Mouse (Mus musculus) hindbrain, embryonic 12.5 days (tissue): ENCODE data around the gene Mark2. TPM values are rescaled to one million over a fixed set of nuclear protein-coding genes. Genes with fewer than 3 reads are reported as not detected.

Experiments
- ATAC-seq: fragments of 200-750 bp; cut with Nextera tagmentation; 2 replicates; pipeline ENCODE4 v1.8.0; 2017; ENCODE audit warnings: moderate TSS enrichment; ENCODE audit not compliant: low FRiP score
- H3K27ac ChIP-seq: fragments of 300-500 bp; sonication (generic); 2 replicates; pipeline ENCODE4 v1.5.1; 2016; ENCODE audit warnings: mild to moderate bottlenecking
- H3K27me3 ChIP-seq: fragments of 300-500 bp; sonication (generic); 2 replicates; pipeline ENCODE4 v1.6.1; 2016; ENCODE audit warnings: mild to moderate bottlenecking
- H3K36me3 ChIP-seq: fragments of 300-500 bp; sonication (generic); 2 replicates; pipeline ENCODE4 v1.6.1; 2016; ENCODE audit warnings: mild to moderate bottlenecking
- H3K4me1 ChIP-seq: fragments of 300-500 bp; sonication (generic); 2 replicates; pipeline ENCODE4 v1.6.1; 2016
- H3K4me2 ChIP-seq: fragments of 300-500 bp; sonication (generic); replicated peaks from 2 replicates; pipeline ENCODE4 v1.6.1; 2016; ENCODE audit warnings: mild to moderate bottlenecking
- H3K4me3 ChIP-seq: fragments of 300-500 bp; sonication (generic); 2 replicates; pipeline ENCODE4 v1.5.1; 2016; ENCODE audit warnings: mild to moderate bottlenecking
- H3K9ac ChIP-seq: fragments of 300-500 bp; sonication (generic); 2 replicates; pipeline ENCODE4 v1.6.1; 2016; ENCODE audit warnings: mild to moderate bottlenecking, moderate library complexity
- H3K9me3 ChIP-seq: fragments of 300-500 bp; sonication (generic); replicated peaks from 2 replicates; pipeline ENCODE4 v1.6.1; 2016; ENCODE audit warnings: mild to moderate bottlenecking
- WGBS: fragments of 180-500 bp; shearing (Covaris S2); methylation state at CpG from one replicate; pipeline ENCODE4 v1.1.7; 2016; 5-methylcytosine and 5-hydroxymethylcytosine counted together
- polyA plus RNA-seq: library from polyadenylated mRNA; unstranded; fragments of >200 nt; fragmentation: Nextera tagmentation; extraction: Ambion mirVana; gene quantifications from 2 replicates; pipeline ENCODE4 v1.2.1, GENCODE M21; 2016

The Mark2 gene
- polyA plus RNA-seq, 1 experiment from 2014 or later: 64.2 TPM

DNA sequence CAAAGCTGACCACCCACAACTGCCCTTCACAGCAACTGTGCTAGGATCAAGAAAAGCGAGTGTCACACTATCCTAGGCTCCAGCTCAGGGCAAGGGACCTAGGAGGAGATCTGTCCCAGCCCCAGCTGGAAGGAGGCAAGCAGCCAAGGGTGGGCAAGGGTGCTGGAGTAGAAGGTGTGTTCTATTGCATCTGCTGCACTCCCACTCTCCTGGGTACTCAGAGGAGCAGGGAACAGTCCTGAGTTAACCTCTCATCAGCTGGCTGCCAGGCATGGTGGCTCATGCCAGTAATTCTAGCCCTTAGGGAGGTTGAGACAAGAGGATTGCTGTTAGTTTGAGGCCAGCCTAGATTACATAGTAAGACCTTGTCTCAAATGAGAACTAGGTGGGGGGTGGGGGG, 8.3 kb upstream of the Mark2 start:
- Histone ChIP-seq H3K9ac (no peak overlapping the region), H3K4me2 (no peak overlapping the region), H3K4me1 (no peaks in the 10 kb centered on the region), H3K9me3 (no peaks in the 10 kb centered on the region), H3K27me3 (no peaks in the 10 kb centered on the region), H3K27ac (no peak overlapping the region), H3K4me3 (no peak overlapping the region), H3K36me3 (no peaks in the 10 kb centered on the region)
- no peak for ATAC-seq
- WGBS: 47% methylated on average over 1 of the region's 1 CpGs

- Histone ChIP-seq H3K27me3 (no peaks in the 10 kb centered on the region), H3K4me3 (no peak overlapping the region), H3K4me1 (peaks cover 4% of the 10 kb centered on the region), H3K36me3 (no peaks in the 10 kb centered on the region), H3K4me2 (no peak overlapping the region), H3K9ac (peak overlapping the region; percentile 15; the same call in 1 of the 2 replicates), H3K9me3 (no peaks in the 10 kb centered on the region), H3K27ac (no peak overlapping the region)
- no peak for ATAC-seq
- WGBS: 22% methylated on average over 4 of the region's 4 CpGs
Observed at GRCm38 (mm10) chr19:7345235-7345755, 3.6 kb upstream of the Mark2 start.

DNA sequence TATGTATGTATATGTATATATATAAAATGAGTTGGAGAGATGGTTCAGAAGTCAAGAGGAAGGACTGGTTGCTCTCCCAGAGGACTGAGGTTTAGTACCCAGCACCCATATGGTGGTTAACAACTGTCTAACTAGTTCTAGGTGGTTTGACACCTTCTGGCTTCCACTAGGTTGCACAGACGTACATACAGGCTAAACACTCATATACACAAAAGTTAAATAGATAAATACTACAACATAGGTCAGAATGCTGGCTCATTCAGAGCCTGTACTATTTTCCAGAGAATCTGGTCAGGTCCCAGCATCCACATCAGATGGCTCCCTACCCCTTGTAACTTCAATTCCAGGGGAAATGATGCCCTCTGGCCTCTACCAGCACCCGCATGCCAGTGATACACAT, 986 bp upstream of the Mark2 start:
- Histone ChIP-seq H3K27me3 (no peaks in the 10 kb centered on the region), H3K9me3 (no peaks in the 10 kb centered on the region), H3K4me1 (peaks cover 30% of the 10 kb centered on the region), H3K4me3 (no peak overlapping the region), H3K36me3 (no peaks in the 10 kb centered on the region), H3K9ac (no peak overlapping the region), H3K4me2 (no peak overlapping the region), H3K27ac (no peak overlapping the region)
- no peak for ATAC-seq
- WGBS: 74% methylated on average over 2 of the region's 2 CpGs

- WGBS: under 1% methylated on average over 37 of the region's 46 CpGs
- ATAC-seq: peak; percentile 84
- H3K36me3 ChIP-seq: no peaks in the 10 kb centered on the region
Observed at GRCm38 (mm10) chr19:7340780-7341475, 732 bp downstream of the Mark2 start.

DNA sequence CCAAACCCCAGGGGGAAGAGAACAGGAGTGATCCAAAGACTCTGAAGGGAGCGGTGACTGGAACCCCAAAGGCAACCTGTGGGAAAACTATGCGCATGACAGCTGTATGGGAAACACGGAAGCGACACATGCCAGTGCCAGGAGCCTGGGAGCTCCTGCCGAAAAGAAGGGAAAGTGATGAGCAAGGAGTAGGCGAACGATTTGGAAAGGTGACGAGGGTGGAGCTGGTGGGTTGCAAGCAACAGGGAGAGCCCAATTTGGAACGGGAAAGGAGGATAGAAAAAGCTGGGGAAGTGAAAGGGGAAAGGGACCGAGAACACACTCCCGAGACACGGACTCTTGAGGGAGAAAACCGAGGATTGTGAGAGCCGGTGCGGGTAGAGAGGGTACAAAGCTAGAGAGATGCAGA, 1.3 kb downstream of the Mark2 start:
- Histone ChIP-seq H3K36me3 (no peaks in the 10 kb centered on the region), H3K4me1 (peaks cover 33% of the 10 kb centered on the region), H3K27me3 (no peaks in the 10 kb centered on the region), H3K27ac (peak overlapping the region; percentile 86; the same call in 1 of the 2 replicates), H3K9me3 (no peaks in the 10 kb centered on the region), H3K4me2 (peak overlapping the region; percentile 95), H3K9ac (peak overlapping the region; percentile 97), H3K4me3 (peak overlapping the region; percentile 78)
- 3% methylated on average over 15 of the region's 15 CpGs for WGBS
- no peak for ATAC-seq

More at GRCm38 (mm10) chr19:7340780-7341475, 732 bp downstream of the Mark2 start:
- Histone ChIP-seq H3K27me3 (no peaks in the 10 kb centered on the region), H3K9me3 (no peaks in the 10 kb centered on the region), H3K27ac (peak overlapping the region; percentile 86), H3K4me3 (peak overlapping the region; percentile 78), H3K9ac (peak overlapping the region; percentile 97), H3K4me2 (peak overlapping the region; percentile 95), H3K4me1 (peaks cover 33% of the 10 kb centered on the region)

GRCm38 (mm10) chr19:7339867-7340266, 1.8 kb downstream of the Mark2 start:
- peak overlapping the region; percentile 78 for H3K4me3 ChIP-seq
- ATAC-seq: no peak
- H3K4me2 ChIP-seq: peak overlapping the region; percentile 95
- no peaks in the 10 kb centered on the region for H3K36me3 ChIP-seq
- no peak overlapping the region for H3K27ac ChIP-seq
- H3K9ac ChIP-seq: peak overlapping the region; percentile 97
- WGBS: 49% methylated on average over 4 of the region's 4 CpGs
- H3K27me3 ChIP-seq: no peaks in the 10 kb centered on the region
- no peaks in the 10 kb centered on the region for H3K9me3 ChIP-seq
- peaks cover 33% of the 10 kb centered on the region for H3K4me1 ChIP-seq

- Histone ChIP-seq H3K4me1 (peaks cover 33% of the 10 kb centered on the region), H3K36me3 (0 out of 2 replicates have a peak, but pooled peaks cover under 1% of the 10 kb centered on the region), H3K9me3 (no peaks in the 10 kb centered on the region), H3K4me3 (peak overlapping the region; percentile 78), H3K27ac (0 out of 2 replicates have a peak overlapping the region, but pooled peaks have one; percentile 25), H3K9ac (peak overlapping the region; percentile 97), H3K27me3 (no peaks in the 10 kb centered on the region), H3K4me2 (peak overlapping the region; percentile 95)
- WGBS: 59% methylated on average over 5 of the region's 5 CpGs
- no peak for ATAC-seq
Observed at GRCm38 (mm10) chr19:7339026-7339425, 2.6 kb downstream of the Mark2 start.

- Histone ChIP-seq H3K27ac (no peak overlapping the region), H3K9me3 (no peaks in the 10 kb centered on the region), H3K4me1 (peaks cover 33% of the 10 kb centered on the region), H3K36me3 (0 out of 2 replicates have a peak, but pooled peaks cover 4% of the 10 kb centered on the region), H3K27me3 (no peaks in the 10 kb centered on the region), H3K4me2 (no peak overlapping the region), H3K9ac (no peak overlapping the region), H3K4me3 (no peak overlapping the region)
- ATAC-seq: no peak
- 81% methylated on average over 2 of the region's 2 CpGs for WGBS
Observed at GRCm38 (mm10) chr19:7337781-7338342, 3.8 kb downstream of the Mark2 start.

GRCm38 (mm10) chr19:7335656-7336055, 6.0 kb downstream of the Mark2 start:
- WGBS: 86% methylated on average over 4 of the region's 4 CpGs
- H3K36me3 ChIP-seq: 0 out of 2 replicates have a peak, but pooled peaks cover 14% of the 10 kb centered on the region
- no peak overlapping the region for H3K4me2 ChIP-seq
- H3K27me3 ChIP-seq: no peaks in the 10 kb centered on the region
- H3K27ac ChIP-seq: no peak overlapping the region
- ATAC-seq: no peak
- no peaks in the 10 kb centered on the region for H3K9me3 ChIP-seq
- H3K4me3 ChIP-seq: no peak overlapping the region
- no peak overlapping the region for H3K9ac ChIP-seq
- peaks cover 30% of the 10 kb centered on the region for H3K4me1 ChIP-seq

DNA sequence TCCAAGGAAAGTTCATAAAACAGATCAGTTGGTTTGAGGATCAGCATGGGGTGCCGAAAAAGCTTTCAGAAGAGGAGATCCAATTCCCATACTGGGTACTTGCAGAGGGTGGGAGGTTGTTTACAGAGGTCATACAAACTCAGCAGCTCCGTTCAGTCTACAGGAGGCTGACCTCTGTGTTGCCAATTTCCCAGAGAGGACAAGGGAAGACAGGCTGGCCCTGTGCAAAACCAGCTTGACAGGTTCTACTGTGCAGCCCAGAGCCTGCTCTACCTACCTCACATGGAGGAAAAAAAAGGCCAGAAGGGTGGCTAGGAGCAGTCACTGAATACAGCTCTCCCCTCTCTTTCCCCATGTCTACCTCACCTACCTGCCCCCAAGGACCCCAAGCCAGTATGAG, 7.6 kb downstream of the Mark2 start:
- Histone ChIP-seq H3K27me3 (no peaks in the 10 kb centered on the region), H3K27ac (no peak overlapping the region), H3K9ac (no peak overlapping the region), H3K4me1 (peaks cover 16% of the 10 kb centered on the region), H3K4me3 (no peak overlapping the region), H3K9me3 (no peaks in the 10 kb centered on the region), H3K36me3 (0 out of 2 replicates have a peak, but pooled peaks cover 17% of the 10 kb centered on the region), H3K4me2 (no peak overlapping the region)
- WGBS: 79% methylated on average over 2 of the region's 2 CpGs
- no peak for ATAC-seq

DNA sequence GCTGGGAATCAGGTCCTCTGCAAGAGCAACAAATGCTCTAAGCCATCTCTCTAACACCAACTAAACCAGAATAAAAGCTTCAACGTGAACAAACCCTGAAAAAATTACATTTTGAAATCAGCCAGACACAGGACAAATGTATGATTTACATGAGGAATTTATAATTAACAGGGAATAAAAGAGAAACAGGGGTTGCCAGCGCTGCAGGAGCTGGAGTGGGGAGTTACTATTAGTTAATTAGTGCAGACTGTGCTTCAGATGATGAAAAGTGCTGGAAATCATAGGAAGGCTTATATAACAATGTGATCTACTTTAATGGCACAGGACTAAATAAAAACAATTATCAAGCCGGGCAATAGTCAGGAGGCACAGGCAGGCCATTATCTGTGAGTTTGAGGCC, 20.3 kb downstream of the Mark2 start:
- Histone ChIP-seq H3K27me3 (no peaks in the 10 kb centered on the region), H3K36me3 (no peaks in the 10 kb centered on the region), H3K27ac (no peak overlapping the region), H3K9ac (no peak overlapping the region), H3K9me3 (no peaks in the 10 kb centered on the region), H3K4me1 (no peaks in the 10 kb centered on the region), H3K4me2 (no peak overlapping the region), H3K4me3 (no peak overlapping the region)
- ATAC-seq: no peak
- WGBS: 85% methylated on average over 3 of the region's 3 CpGs

DNA sequence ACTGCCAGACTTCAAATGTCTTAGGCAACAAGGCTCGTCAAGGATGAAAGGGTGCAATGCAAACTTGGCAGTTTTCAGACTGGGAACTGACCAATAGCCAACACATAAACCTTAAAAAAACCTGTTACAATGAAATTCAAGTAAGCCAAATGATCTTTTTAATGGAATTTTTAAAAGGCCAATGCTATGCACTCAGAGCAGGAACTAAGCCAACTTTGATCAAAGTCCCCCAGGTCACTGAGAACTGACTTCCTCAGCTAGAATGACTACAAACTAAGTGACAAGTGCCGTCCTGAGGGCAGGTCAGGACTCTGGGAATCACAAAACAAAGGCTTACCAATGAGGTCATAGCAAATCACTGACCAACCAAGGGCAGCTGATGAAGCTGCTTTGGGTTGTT, 21.5 kb downstream of the Mark2 start:
- 63% methylated on average over 2 of the region's 2 CpGs for WGBS
- no peak for ATAC-seq
- H3K9me3 ChIP-seq: no peaks in the 10 kb centered on the region

More for the DNA sequence above, 21.5 kb downstream of the Mark2 start:
- no peaks in the 10 kb centered on the region for H3K36me3 ChIP-seq
- H3K27me3 ChIP-seq: no peaks in the 10 kb centered on the region
- H3K4me1 ChIP-seq: no peaks in the 10 kb centered on the region; the same call in 1 of the 2 replicates
- no peak overlapping the region for H3K9ac ChIP-seq
- H3K4me2 ChIP-seq: no peak overlapping the region
- H3K27ac ChIP-seq: no peak overlapping the region
- H3K4me3 ChIP-seq: no peak overlapping the region
